Mouse (Mus musculus): ENCODE data around the gene Tbl1xr1.

DNA sequence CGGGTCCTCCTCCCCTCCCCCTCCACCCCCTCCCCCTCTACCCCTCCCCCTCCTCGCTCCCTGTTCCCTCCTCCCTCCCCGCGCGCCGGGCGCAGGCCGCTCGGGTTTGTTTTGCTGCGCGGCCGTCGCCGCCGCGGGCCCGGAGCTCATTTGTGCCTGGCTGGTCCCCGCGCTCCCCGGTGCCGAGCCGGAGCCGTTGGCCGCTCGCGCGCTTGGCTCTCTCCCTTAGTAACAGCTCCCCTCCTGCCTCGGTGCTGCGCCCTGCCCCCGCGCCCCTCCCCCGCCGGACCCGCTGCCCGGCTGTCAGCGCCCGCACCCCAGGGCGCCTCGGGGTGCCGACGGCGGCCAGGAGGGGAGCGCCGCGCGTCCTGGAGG is at the start of gene Tbl1xr1:
- TF ChIP-seq CTCF (IDR thresholded peaks at IDR 0.05 in 2 of 3, conservative IDR thresholded peaks at IDR 0.05 in 1 of 3; ENCODE audit: control insufficient read depth in 1 of 3, insufficient read depth in 1 of 3, low read depth in 2 of 3, low read length in 3 of 3, poor library complexity in 1 of 3, severe bottlenecking in 1 of 3) (0 out of 6 replicates have a peak, but pooled peaks of 1 of the 3 experiments have one; percentile 6), POLR2A (IDR thresholded peaks at IDR 0.05; ENCODE audit: control insufficient read depth in 1 of 2, insufficient read depth in 1 of 2, low read depth in 1 of 2, low read length in 2 of 2, poor library complexity in 1 of 2) (no peak; a peak in 1 of 4 replicates), SMC3 (IDR thresholded peaks at IDR 0.05; ENCODE audit: low read depth, low read length) (peak; percentile 34; the same call in 1 of the 2 replicates), MYC (IDR thresholded peaks at IDR 0.05; ENCODE audit: low read depth, low read length) (no peak), TAL1 (IDR thresholded peaks at IDR 0.05; ENCODE audit: low read length) (no peak), ETS1 (IDR thresholded peaks at IDR 0.05; ENCODE audit: low read depth, low read length) (peak; percentile 63; the same call in 1 of the 2 replicates), NRF1 (IDR thresholded peaks at IDR 0.05; ENCODE audit: insufficient read depth, low read depth, low read length, poor library complexity, severe bottlenecking) (no peak), E2F4 (IDR thresholded peaks at IDR 0.05; ENCODE audit: borderline replicate concordance, low read depth, low read length) (no peak), EP300 (IDR thresholded peaks at IDR 0.05; ENCODE audit: low read depth in 1 of 2, low read length in 2 of 2) (peak in 1 of 2 experiments; percentile 79; a peak in 2 of 4 replicates), TCF12 (IDR thresholded peaks at IDR 0.05; ENCODE audit: low read depth, low read length) (peak; percentile 55; the same call in 1 of the 2 replicates), ZKSCAN1 (IDR thresholded peaks at IDR 0.05; ENCODE audit: low read depth, low read length) (peak; percentile 41; the same call in 1 of the 2 replicates), UBTF (IDR thresholded peaks at IDR 0.05; ENCODE audit: borderline replicate concordance, insufficient read depth, low read depth, low read length) (no peak)
